Mouse (Mus musculus) kidney, adult 2 months (tissue): ENCODE measurements around the gene Tmem131. TPM values are rescaled to one million over a fixed set of nuclear protein-coding genes. Genes with fewer than 3 reads are reported as not detected.

Source experiments
- DNase-seq: peaks from one replicate; pipeline ENCODE4 v3.0.0; 2021
- H3K27ac ChIP-seq: fragments of 200-500 bp; 2 replicates; pipeline ENCODE4 v1.5.1; 2012; ENCODE audit warnings: low read depth, low read length, control low read depth, inconsistent platforms; ENCODE audit not compliant: insufficient read depth
- H3K27me3 ChIP-seq: fragments of 200-500 bp; replicated peaks from 2 replicates; pipeline ENCODE4 v1.6.1; 2012; ENCODE audit warnings: mild to moderate bottlenecking, moderate library complexity, low read length, inconsistent platforms; ENCODE audit not compliant: control insufficient read depth, insufficient read depth
- H3K36me3 ChIP-seq: fragments of 200-500 bp; 2 replicates; pipeline ENCODE4 v1.6.1; 2012; ENCODE audit warnings: mild to moderate bottlenecking, moderate library complexity, low read length, inconsistent platforms; ENCODE audit not compliant: control insufficient read depth, insufficient read depth
- H3K4me1 ChIP-seq: fragments of 200-500 bp; 2 replicates; pipeline ENCODE4 v1.6.1; 2011; ENCODE audit warnings: low read length; ENCODE audit not compliant: control insufficient read depth, insufficient read depth
- H3K4me3 ChIP-seq: fragments of 200-500 bp; 2 replicates; pipeline ENCODE4 v1.5.1; 2011; ENCODE audit warnings: mild to moderate bottlenecking, low read depth, low read length, control low read depth; ENCODE audit not compliant: insufficient read depth
- CTCF ChIP-seq: fragments of 200-500 bp; conservative IDR thresholded peaks from 2 replicates; pipeline ENCODE4 v1.5.1; 2011; ENCODE audit warnings: low read depth, mild to moderate bottlenecking, control low read depth, low read length, moderate library complexity, mixed read lengths; ENCODE audit not compliant: insufficient read depth, insufficient read length
- POLR2A ChIP-seq: fragments of 200-500 bp; IDR thresholded peaks from one replicate; pipeline ENCODE4 v1.6.1; 2011; ENCODE audit warnings: low read depth, low read length, control low read depth
- WGBS: fragments of 180-500 bp; shearing (Covaris S2); methylation state at CpG from one replicate; pipeline ENCODE4 v1.1.7; 2018; 5-methylcytosine and 5-hydroxymethylcytosine counted together
- polyA plus RNA-seq: library from polyadenylated mRNA; depleted of rRNA; stranded (reverse); fragments of >200 nt; gene quantifications from 2 replicates; pipeline ENCODE4 v1.2.3, GENCODE M21; 2012

The Tmem131 gene
- polyA plus RNA-seq, 1 experiment: 18.9 TPM

DNA sequence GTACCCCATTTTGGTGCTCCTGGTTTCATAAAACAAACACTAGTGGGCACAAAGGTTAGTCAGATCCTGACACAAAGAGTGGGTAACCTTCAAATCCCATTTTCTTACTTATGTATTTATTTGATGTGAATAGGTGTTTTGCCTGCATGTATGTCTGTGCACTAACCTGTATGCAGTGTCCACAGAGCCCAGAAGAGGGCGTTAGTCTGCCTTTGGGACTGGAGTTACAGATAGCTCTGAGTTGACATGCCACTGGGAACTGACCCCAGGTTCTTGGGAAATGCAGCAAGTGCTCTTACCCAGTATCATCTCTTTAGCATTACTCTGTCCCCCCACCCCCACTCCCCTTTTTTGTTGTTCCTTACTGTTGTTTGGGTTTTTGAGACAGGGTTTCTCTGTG lies 95.4 kb downstream of the Tmem131 start:
- 91% methylated on average over 1 of the region's 1 CpGs for WGBS
- no peak overlapping the region for H3K4me3 ChIP-seq
- H3K27ac ChIP-seq: no peak overlapping the region
- H3K27me3 ChIP-seq: no peaks in the 10 kb centered on the region
- no peaks in the 10 kb centered on the region for H3K36me3 ChIP-seq
- no peaks in the 10 kb centered on the region for H3K4me1 ChIP-seq
- no peak for TF ChIP-seq CTCF
- TF ChIP-seq POLR2A: no peak
- no peak for DNase-seq

DNA sequence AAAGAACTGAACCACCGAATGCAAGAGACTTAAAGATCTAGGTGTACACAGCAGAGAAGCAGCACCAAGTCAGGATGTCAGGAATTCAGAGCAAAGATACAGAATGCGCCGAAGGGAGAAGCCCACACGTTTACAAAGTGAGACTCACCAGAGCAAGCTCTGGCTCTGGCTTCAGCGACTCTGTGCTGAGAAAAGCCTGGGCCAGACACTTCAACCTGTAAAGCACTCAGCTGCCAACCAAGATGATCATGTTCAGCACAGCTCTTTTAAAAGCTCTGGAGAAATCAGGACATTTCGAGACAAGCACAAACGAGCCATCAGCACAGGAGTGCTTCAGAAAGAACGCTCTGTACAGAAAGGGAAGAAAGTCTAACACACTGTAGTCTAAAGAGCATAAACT lies 96.2 kb downstream of the Tmem131 start:
- TF ChIP-seq POLR2A (no peak), CTCF (no peak)

DNA sequence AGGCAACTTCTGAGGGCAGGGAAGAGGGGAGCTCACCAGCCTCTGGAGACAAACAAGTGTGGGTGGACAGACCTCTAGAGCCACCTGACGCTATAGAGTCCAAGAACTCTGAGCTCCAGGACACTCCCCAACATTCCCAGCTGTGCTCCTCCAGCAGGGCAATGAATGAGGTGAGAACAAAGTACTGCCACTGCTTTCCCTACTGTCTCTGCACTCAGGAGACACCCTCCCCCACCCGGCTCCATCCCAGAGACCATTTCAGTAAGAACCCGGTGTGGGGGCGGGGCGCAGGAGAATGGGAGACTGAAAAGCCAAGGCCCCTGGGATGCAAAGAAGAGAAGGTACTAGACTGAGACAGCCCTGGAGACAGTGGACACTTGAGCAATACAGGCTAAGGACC lies 98.4 kb downstream of the Tmem131 start:
- Histone ChIP-seq H3K36me3 (no peaks in the 10 kb centered on the region), H3K27ac (no peak overlapping the region), H3K4me1 (no peaks in the 10 kb centered on the region), H3K4me3 (no peak overlapping the region), H3K27me3 (no peaks in the 10 kb centered on the region)
- WGBS: 53% methylated on average over 5 of the region's 5 CpGs
- no peak for DNase-seq
- TF ChIP-seq CTCF: no peak
- no peak for TF ChIP-seq POLR2A

More for the DNA sequence above, 96.2 kb downstream of the Tmem131 start:
- Histone ChIP-seq H3K4me3 (no peak overlapping the region), H3K27ac (no peak overlapping the region), H3K27me3 (no peaks in the 10 kb centered on the region), H3K36me3 (no peaks in the 10 kb centered on the region), H3K4me1 (no peaks in the 10 kb centered on the region)
- no peak for DNase-seq
- 82% methylated on average over 8 of the region's 8 CpGs for WGBS

DNA sequence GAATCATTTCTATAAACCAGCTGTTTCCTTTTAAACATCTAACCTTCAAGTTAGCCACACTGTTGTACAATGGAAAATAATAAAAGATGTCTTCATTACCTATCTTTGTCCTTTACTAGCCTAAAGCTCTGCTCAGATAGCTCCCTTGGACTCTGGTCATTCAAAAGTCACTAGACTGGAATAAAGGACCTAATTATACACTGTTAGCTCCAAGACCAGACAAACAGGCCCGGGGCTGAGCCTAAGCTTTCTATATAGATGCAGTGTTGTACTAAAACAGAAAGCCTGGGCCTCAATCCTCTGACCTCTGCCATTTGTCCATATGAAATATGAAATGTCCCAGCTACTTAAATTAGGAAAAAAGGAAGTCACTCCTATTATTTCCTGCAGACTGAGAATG lies 101.7 kb downstream of the Tmem131 start:
- Histone ChIP-seq H3K27me3 (no peaks in the 10 kb centered on the region), H3K27ac (no peak overlapping the region), H3K36me3 (no peaks in the 10 kb centered on the region), H3K4me3 (no peak overlapping the region), H3K4me1 (no peaks in the 10 kb centered on the region)
- WGBS: 9% methylated on average over 1 of the region's 1 CpGs
- no peak for TF ChIP-seq POLR2A
- TF ChIP-seq CTCF: no peak
- no peak for DNase-seq

DNA sequence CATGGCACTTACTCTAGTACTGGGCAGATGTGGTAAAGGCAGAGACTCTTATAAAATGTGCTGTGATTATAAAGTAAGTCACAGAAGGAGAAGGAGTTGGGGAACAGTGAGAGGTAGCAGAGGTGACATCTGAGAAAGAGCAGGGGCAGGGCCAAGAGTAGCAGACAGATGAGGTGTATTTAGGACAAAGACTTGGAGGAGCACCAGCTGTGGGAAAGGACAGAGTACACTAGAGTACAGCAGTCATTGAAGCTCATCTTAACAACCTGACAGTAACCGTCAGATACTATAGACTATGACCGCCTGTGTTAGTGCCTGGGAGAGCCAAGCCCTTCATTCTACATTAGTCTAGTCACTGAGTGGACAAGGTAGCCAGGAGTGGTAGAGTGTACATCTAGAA lies 102.5 kb downstream of the Tmem131 start:
- H3K4me3 ChIP-seq: no peak overlapping the region
- H3K36me3 ChIP-seq: peaks cover 2% of the 10 kb centered on the region
- no peaks in the 10 kb centered on the region for H3K4me1 ChIP-seq
- H3K27ac ChIP-seq: no peak overlapping the region
- H3K27me3 ChIP-seq: no peaks in the 10 kb centered on the region
- TF ChIP-seq CTCF (no peak), POLR2A (no peak)
- no peak for DNase-seq
- 83% methylated on average over 2 of the region's 2 CpGs for whole genome bisulfite sequencing

DNA sequence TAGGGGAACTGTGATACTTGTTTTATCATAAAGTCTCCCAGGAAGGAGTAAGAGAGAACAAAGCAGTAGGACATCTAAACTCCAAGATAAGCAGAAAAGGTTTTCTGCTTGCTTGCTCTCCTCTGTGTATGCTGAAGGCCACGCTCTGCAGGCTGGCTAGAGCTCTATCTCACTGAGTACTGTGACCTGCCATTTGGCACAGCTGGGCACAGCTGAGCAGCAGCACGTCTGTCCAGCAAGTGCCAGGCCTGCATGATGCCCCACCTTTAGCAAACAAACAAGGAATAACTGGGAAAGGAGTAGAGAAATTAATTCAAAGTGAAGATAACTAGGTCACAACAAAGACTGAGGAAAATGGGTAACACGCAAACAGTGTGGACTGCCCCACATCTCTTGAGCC lies 103.6 kb downstream of the Tmem131 start:
- 91% methylated on average over 3 of the region's 3 CpGs for WGBS
- Histone ChIP-seq H3K27ac (no peak overlapping the region), H3K4me3 (no peak overlapping the region), H3K27me3 (no peaks in the 10 kb centered on the region), H3K4me1 (no peaks in the 10 kb centered on the region), H3K36me3 (peaks cover 2% of the 10 kb centered on the region)
- no peak for DNase-seq
- TF ChIP-seq POLR2A: no peak
- TF ChIP-seq CTCF: no peak

DNA sequence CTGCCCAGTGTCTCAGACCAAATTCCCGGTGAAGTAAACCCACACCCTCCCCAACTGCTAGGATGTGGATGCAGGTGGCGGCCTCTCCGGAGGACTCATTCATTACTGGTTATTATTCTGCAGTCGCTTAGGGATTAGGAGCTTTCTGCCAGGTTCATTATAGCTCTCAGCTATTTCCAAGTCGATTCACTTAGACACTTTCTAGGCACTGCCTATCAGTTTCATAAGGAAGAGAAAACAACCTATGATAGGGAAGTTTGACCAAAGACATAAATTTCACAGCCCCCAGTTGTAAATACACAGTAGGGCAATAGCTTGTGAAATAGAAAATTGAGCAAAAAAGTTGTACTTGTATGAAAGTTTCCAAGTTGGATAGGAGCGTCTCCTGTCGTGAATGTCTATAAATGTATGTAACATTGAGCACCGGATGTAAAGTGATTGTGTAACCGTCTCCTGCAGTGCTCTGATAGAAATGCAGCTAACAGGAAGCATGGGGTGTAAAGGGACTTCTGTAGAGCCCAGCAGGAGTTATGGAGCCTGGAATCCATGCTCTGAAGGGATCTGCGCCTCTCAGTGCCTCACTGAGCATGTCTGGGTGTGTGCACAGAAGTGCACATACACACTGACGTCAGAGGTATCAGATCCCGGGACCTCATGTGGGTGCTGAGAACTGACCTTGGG lies 107.1 kb downstream of the Tmem131 start:
- no peaks in the 10 kb centered on the region for H3K27me3 ChIP-seq
- peaks cover 2% of the 10 kb centered on the region for H3K36me3 ChIP-seq
- H3K4me3 ChIP-seq: no peak overlapping the region
- 84% methylated on average over 12 of the region's 12 CpGs for WGBS
- TF ChIP-seq POLR2A (no peak), CTCF (no peak)
- no peak for DNase-seq
- no peak overlapping the region for H3K27ac ChIP-seq
- H3K4me1 ChIP-seq: no peaks in the 10 kb centered on the region

DNA sequence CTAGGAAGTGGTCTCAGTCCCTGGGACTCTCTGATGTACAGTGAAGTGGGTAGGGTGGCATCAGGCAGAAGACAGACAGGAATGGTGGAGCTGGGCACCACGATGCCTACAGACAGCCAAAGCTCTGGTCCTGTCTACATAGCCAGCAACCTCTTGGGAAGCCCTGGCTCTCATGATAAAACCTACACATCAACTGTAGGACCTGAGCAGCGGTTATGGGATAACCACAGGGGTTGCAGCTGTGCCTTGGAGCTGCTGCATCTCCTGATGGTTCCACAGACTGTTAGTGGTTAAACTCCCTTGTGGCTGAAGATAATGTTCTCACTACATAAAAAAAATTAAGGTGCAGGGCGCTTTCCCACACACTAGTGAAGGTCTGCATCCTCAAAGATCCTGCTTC lies 107.9 kb downstream of the Tmem131 start:
- Histone ChIP-seq H3K4me3 (no peak overlapping the region), H3K36me3 (peaks cover 2% of the 10 kb centered on the region), H3K27ac (no peak overlapping the region), H3K4me1 (no peaks in the 10 kb centered on the region), H3K27me3 (no peaks in the 10 kb centered on the region)
- no peak for DNase-seq
- 98% methylated on average over 3 of the region's 3 CpGs for WGBS
- TF ChIP-seq CTCF (no peak), POLR2A (no peak)
